Mouse (Mus musculus): ENCODE results near the gene Mgat5. TPM values are rescaled to one million over a fixed set of nuclear protein-coding genes. Genes with fewer than 3 reads are reported as not detected.

Gene Mgat5
- total RNA-seq, 2 experiments from 2014 or later: 16.0 to 18.9 TPM

GRCm38 (mm10) chr1:127404655-127405054, 199.8 kb downstream of the Mgat5 start:
- ATAC-seq (replicated peaks; ENCODE audit: low FRiP score, low TSS enrichment, poor library complexity, severe bottlenecking): no peak

DNA sequence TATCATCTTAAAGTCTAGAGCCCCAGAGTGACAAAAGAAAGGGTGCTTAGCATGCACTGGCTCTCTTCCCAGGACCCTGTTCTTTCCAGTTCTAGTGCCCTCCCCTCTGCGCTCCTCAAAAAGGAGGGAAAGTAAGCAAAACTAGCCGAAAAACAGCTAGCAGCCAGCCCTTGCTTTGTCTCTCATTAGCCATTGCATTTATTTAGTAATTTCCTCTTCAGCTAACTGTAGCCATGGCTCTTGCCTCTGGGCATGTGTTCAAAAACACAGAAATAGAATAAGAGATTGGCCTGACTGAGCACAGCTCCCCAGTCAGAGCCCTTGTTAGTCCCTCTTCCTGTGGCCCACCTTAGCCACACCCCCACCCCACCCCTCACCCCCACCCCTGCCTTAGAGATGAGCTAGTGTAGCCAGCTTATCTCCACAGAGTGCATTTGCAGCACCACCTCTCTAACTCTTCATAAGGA, 204.2 kb downstream of the Mgat5 start:
- no peak; the same call in 1 of the 2 replicates for ATAC-seq (replicated peaks; ENCODE audit: low FRiP score, low TSS enrichment, poor library complexity, severe bottlenecking)

DNA sequence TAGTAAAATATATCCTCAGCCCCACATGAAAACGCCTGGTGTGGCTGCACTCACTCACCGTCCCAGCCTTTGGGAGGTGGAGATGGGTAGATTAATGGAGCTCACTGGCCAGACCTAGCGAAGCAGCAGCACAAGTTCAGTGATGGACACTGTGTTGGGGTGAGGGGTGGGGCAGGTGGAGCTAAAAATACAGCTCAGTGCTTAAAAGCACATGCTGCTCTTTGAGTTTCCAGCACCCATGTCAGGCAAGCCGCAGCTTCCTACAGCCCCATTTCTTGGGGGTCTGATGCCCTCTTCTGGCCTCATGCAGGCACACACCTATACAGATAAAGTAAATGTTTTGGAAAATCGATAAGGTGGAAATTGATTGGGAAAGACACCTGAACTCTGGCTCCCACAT, 204.7 kb downstream of the Mgat5 start:
- peak; percentile 72 for ATAC-seq (replicated peaks; ENCODE audit: low FRiP score, low TSS enrichment, poor library complexity, severe bottlenecking)

DNA sequence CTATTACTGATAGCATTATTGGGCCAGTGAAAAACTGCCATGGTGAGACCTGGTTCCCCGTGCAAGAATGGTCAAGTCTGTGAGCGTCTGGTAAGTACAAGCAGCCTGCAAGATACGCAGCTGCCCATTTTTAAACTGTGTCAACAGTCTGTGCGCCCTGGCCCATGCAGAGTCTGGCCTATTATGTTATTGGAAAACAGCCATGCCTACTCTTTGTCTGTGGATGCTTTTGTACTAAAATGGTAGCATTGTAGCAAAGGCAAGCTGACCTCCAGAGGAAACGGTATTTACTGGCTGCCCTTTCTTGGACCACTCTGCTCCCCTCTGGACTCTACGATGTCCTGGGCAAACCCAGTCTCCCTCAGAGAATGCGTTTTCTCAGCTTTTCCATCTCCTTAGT, 209.7 kb downstream of the Mgat5 start:
- ATAC-seq (replicated peaks; ENCODE audit: low FRiP score, low TSS enrichment, poor library complexity, severe bottlenecking): no peak

DNA sequence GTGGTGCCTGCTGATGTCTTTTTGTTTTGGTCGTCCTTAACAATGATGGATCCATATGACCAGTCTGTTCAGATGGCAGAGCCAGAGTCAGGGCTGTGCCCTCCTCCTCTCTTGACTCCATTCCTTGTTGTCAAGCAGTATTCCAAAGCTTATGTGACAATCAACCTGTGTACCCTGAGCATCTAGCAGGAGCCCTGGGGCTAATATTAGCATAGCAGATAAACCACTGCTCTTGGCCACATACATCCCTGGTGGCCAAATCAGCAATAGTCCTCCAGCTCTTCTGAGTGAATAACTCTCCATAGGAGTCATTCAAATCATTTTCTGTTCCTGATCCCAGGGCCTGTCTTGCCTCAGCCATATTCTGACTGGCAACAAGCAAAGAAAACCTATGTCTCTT, 211.1 kb downstream of the Mgat5 start:
- ATAC-seq (replicated peaks; ENCODE audit: low FRiP score, low TSS enrichment, poor library complexity, severe bottlenecking): no peak

- no peak for ATAC-seq (replicated peaks; ENCODE audit: low FRiP score, low TSS enrichment, poor library complexity, severe bottlenecking)
Measured at GRCm38 (mm10) chr1:127416971-127417370, 212.2 kb downstream of the Mgat5 start.

GRCm38 (mm10) chr1:127418916-127419575, 214.2 kb downstream of the Mgat5 start:
- no peak for ATAC-seq (replicated peaks; ENCODE audit: low FRiP score, low TSS enrichment, poor library complexity, severe bottlenecking)

DNA sequence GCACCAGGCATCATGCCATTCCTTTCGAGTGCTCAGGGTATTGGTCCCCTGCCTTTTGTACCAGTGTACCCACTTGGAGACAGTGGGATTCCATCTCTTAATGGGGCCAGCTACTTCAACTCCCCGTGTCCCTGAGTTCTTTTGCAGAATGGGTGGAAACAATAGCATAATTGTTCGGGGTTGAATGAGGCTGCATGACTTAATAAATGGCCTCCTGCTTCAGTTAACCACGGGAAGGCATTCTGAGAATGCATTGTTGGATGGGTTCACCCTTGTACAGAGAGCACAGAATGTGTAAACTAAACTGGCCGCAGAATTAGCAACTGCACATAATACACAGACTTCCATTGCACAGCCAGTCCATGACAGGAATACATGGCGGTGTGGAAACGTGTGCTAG, 214.8 kb downstream of the Mgat5 start:
- ATAC-seq (replicated peaks; ENCODE audit: low FRiP score, low TSS enrichment, poor library complexity, severe bottlenecking): no peak

- ATAC-seq (replicated peaks; ENCODE audit: low FRiP score, low TSS enrichment, poor library complexity, severe bottlenecking): no peak
Measured at GRCm38 (mm10) chr1:127420383-127420782, 215.6 kb downstream of the Mgat5 start.

DNA sequence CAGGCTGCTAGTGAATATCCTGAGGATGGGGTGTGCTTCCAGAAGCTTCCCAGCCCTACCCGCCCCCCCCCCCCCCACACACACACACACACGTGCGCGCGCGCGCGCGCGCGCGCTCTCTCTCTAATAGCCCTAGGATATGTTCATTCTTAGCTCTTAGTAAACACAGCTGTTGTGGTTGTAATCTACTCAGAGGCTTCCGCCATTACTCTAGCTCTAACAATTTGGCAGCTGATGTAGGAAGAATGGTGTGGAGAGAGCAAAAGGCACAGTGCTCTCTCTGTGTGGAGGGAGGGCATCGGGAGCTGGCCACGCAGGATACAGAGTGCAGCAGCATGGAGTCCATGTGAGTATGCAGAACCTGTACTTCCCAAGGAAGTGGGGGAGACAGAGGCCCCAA, 216.0 kb downstream of the Mgat5 start:
- no peak for ATAC-seq (replicated peaks; ENCODE audit: low FRiP score, low TSS enrichment, poor library complexity, severe bottlenecking)

GRCm38 (mm10) chr1:127422565-127422964, 217.8 kb downstream of the Mgat5 start:
- no peak for ATAC-seq (replicated peaks; ENCODE audit: low FRiP score, low TSS enrichment, poor library complexity, severe bottlenecking)

DNA sequence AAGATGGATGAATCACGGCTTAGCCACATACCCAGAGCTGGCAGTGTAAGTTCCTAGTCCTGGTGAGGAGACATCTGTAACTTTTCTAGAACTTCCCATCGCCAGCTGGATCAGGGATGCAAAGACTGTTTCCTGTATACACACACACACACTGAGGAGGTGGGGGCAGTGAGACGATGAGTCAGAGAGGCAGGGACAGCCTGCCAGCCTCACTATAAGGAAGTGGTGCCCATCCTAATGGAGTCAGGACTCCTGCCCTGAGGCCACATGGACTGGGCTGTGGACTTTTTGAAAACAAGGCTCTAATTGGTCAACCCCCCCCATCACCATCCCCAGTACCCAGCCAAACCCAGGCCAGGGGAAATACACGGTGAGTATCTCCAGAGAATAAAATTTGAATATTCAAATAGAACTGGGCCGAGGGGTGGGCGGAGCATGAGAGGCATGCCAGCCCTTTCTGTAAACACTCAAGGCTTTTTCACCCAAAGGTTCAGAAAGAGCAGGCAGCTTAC, 220.3 kb downstream of the Mgat5 start:
- 0 out of 2 replicates have a peak, but pooled peaks have one; percentile 37 for ATAC-seq (replicated peaks; ENCODE audit: low FRiP score, low TSS enrichment, poor library complexity, severe bottlenecking)

- no peak for ATAC-seq (replicated peaks; ENCODE audit: low FRiP score, low TSS enrichment, poor library complexity, severe bottlenecking)
Measured at GRCm38 (mm10) chr1:127430290-127430689, 225.5 kb downstream of the Mgat5 start.

DNA sequence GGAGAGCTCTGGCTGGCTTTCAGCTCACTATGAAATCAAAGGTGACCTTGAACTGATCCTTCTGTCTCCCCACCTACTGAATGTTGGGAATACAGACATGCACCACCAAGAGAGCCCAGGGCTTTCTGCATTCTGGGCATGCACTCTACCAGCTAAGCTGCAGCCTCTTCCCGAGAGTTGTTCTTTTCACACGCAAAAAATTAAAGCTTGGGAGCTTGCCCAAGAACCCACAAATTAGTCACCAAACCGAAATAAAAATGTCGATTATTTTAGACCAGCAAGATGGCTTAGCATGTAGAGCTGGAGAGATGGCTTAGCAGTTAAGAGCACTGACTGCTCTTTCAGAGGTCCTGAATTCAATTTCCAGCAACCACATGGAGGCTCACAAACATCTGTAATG, 230.0 kb downstream of the Mgat5 start:
- no peak for ATAC-seq (replicated peaks; ENCODE audit: low FRiP score, low TSS enrichment, poor library complexity, severe bottlenecking)

DNA sequence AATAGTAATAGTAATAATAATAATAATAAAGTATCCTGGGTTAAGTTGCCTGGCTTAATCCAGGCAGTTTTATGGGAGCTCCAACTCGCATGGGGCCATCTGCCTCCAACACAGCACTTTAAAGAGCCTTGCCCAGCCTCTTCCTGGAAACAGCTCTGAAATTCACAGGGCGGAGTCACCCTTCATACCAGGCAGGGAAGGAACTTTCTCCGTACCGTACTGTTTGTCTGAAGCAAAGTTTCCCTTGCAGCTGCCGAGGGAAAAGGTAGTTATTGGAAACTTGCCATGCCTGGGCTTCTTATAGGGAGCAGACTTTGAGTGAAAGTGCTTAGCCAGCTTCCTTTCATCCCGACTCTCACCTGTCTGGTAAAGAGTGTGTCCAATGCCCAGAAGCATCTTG, 232.3 kb downstream of the Mgat5 start:
- no peak for ATAC-seq (replicated peaks; ENCODE audit: low FRiP score, low TSS enrichment, poor library complexity, severe bottlenecking)

DNA sequence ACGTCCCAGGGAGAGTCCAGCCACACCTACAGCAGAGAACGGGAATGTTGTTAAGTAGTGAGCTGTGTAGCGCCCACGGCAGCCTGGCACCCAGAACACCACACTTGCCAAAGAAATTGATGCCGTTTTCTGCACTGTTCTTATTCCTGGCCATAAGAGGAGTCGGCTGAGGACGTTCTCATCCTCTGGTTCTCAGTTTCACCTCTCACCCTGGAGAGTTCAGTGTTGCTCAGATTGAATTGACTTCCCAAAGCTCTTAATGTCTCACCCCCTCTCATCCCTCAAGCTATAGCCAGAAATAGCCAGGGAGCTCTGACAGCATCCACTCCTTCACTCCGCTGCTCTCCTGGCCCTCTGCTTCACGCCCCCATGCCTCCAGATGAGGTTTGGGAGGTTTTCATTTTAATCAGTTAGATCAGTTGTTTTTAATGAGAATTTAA, 234.7 kb downstream of the Mgat5 start:
- no peak for ATAC-seq (replicated peaks; ENCODE audit: low FRiP score, low TSS enrichment, poor library complexity, severe bottlenecking)

DNA sequence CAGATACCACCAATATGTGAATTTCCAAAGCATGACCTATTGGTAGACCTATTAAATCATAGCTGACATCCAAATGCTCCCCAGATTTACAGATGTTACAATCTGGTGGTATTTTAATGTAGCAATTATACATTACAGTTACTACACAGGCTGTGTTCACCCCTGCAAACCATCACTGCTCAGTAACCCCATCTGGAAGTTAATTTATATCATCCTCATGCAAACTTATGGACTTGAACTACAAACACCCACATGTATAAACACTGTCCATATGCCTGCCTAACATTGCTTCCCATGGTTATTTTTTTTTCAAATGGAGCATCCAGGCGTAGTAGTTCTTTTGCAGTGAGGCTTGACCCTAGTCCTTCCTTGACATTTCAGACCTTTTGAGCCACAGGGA, 236.2 kb downstream of the Mgat5 start:
- ATAC-seq (replicated peaks; ENCODE audit: low FRiP score, low TSS enrichment, poor library complexity, severe bottlenecking): no peak

DNA sequence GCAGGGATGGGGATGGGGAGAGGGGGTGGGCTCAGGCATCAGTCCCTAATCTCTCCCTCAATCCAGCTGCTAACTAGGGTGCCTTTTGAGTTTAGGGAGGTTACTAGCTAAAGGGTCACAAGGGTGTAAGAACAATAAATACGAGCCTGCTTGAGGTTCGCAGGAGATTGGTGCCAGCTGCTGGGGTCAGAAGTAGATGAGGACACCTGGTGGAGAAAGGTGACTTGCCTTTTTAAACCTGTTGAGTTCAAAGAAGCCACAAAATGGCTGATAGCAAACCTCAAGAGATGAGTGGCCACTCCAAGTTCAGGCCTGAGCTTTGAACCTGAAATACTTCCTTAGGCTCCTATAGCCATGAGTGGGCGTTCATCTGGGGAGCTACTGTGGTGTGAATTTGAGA, 236.9 kb downstream of the Mgat5 start:
- ATAC-seq (replicated peaks; ENCODE audit: low FRiP score, low TSS enrichment, poor library complexity, severe bottlenecking): no peak

DNA sequence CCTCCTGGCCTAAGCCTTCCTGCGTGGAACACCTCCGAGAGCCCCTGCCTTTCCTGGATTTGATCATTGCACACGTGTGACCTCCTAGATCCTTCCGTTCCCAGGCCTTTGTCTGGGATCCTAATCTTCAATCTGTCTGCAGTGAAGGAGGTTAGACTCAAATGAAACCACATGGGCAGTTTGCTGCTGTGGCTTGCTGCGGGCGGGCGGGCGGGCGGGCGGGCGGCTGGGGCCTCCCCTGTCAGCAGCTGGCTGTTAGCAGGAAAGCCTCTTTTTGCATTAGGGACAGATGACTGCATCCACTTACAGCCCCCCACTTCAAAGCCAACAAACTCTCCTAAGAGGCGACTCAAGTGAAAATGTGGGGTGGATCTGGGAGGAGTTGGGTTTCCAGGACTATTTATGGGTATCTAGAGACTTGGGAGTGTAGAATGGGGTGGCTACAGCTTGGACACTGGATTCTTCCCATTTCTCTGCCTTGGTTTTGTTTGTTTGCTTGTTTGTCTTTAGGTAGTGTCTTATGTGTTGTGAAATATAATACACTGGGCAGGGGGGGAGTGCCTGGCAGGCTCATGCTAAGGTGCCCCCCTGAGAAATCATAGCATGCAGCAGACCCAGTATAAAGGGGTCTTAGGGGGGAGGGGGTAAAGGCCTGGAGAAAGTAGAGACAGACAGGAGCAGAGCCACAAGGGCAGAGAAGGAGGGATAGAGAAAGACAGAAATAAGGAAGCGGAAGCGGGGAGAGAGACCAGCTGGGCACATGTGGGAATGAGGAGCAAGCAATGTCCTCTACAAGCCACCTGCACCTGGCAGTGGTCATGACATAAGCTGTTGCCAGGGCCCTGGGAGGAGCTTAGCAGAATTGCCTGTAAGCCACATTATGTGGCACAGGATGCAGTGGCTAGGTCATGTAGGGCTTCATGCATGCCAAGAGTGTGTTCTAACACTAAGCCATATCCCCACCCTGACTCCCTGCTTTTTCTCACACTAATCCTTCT, 238.4 kb downstream of the Mgat5 start:
- no peak for ATAC-seq (replicated peaks; ENCODE audit: low FRiP score, low TSS enrichment, poor library complexity, severe bottlenecking)

GRCm38 (mm10) chr1:127444836-127445485, 240.1 kb downstream of the Mgat5 start:
- no peak for ATAC-seq (replicated peaks; ENCODE audit: low FRiP score, low TSS enrichment, poor library complexity, severe bottlenecking)

Data from megakaryocyte-erythroid progenitor cell, adult 5-6 weeks (primary cell).